Mouse (Mus musculus) spleen, postnatal 4 days (tissue): ENCODE results near the gene Des.

Experiments used
- DNase-seq, 2 experiments: peaks; one replicate each; pipeline ENCODE4 v3.0.0; 2022; ENCODE audit warnings: low spot score in 2 of 2

Des gene

DNA sequence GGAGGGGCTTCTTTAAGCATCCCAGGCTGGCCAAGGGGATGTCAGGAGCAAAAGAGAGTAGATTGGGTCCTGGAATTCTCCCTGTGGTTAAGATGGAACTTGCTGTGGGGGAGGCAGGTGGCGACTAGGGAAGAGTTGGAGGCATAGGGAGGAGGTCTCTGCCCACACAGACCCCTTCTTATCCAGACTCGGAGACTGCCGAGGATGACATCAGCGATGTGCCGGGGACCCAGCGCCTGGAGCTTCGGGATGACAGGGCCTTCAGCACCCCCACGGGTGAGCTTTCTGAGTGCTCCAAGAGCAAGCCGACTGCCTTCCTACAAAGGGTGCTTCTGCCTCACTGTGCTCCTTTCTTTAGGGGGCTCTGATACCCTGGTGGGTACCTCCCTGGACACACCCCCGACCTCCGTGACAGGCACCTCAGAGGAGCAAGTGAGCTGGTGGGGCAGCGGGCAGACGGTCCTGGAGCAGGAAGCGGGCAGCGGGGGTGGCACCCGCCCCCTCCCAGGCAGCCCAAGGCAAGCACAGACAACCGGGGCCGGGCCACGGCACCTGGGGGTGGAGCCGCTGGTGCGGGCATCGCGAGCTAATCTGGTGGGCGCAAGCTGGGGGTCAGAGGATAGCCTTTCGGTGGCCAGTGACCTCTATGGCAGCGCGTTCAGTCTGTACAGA is 24.5 kb downstream of the Des start:
- no peak for DNase-seq

GRCm38 (mm10) chr1:75385142-75385730 is 25.1 kb downstream of the Des start:
- DNase-seq, result no peak

DNA sequence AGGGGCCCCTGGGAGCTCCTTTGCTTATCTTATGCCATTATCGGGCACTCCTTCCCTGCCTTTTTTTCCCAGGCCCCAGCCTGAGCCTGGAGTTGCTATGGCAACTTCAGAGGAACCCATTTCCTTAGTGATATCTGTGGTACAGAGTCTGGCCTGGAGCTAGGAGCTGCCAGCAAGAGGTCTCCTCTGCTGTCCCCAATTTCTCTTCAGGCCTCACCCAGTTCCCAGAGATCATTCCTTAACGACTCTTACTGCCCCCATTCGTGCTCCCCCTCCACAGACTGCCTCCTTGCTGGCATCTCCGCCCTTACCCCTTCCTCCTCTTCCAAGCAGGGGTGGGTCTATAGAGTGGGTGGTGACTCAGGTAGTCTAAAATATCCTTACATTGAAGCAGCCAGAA is 26.0 kb downstream of the Des start:
- no peak for DNase-seq

DNA sequence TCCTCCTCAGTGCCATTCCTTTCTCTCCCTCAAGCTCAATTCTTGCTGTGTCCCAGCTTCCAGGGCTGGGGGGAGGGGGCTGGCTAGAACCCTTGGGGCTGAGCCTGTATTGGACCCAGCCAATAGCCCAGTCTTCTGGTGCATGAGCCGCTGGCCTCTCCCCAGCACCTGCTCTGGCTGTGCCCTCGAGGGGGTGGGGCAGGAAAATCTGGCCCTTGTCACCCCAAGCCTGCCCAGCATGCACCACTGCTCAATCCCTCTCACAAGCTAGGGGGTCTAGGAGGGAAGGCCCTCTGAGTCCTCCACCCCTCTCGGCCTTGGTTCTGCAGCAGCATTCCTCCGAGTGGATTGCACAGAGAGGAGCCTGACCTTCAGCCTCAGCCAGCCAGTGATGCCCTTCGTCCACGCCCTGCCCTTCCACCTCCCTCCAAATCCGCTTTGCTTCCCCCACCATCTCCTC is 27.4 kb downstream of the Des start:
- no peak for DNase-seq

- DNase-seq, result no peak
These were observed 28.1 kb downstream of the Des start for GRCm38 (mm10) chr1:75387929-75388897.

DNA sequence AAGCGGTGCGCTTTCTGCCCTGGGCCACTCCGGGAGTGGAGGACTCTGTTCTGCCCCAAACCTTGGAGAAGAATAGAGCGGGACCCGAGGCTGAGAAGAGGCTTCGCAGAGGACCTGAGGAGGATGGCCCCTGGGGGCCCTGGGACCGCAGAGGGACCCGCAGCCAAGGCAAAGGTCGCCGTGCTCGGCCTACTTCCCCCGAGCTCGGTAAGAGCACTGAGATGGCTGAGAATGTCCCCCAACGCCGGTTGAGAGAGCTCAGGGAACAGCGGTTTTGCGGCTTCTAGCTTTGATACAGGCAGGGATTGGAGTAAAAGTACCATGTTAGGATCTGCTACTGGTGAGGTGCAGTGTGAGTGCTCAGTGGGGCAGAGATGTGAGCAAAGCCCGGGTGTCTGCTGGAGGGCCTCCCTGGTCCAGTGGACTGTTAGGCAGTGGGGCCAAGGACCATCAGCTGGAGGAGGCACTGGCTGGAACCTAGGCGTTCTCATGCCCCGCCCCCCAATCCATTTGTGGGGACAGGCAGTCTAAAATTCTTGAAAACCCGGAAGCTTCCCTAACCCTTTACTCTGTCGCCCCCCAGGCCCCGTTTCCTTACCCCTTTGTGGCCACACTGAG is 28.9 kb downstream of the Des start:
- no peak for DNase-seq

DNA sequence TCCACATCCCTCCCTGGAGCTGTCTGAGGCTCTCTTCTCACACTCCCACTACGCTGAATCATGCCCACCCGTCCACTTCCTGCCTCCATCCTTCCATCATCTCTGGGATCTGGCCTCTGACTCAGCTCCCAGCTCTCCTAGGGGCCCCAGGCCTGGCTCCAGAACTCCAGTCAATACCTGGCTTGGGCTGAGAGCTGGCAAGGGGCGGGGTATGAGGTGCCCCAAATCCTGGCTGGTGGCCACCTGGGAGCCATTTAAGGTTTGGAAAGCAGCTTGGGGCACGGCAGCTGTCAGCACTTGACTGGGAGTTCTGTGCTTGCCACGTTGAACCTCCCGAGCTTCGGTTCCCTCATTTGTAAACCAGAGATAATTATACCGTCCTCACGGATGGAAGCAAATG is 33.0 kb downstream of the Des start:
- DNase-seq, result no peak

DNA sequence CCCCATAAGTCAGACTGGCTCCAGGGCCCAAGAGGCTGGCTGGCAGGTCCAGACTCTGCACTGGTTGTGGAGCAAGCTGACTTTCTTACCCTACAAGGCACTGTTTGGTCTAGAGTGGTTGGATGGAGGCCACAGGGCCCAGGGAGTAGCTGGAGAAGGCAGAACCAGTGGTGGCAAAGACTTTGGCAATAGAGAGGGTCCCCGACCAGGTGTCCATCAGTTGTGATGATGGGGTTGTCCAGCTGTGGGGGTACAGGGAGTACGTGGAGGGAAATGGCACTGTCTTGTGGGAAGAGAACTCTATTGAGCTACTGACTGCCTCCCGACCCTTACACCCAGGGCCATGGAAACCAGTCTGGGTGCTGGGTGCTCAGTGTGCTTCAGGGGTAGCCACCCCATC is 33.7 kb downstream of the Des start:
- DNase-seq, result no peak

DNA sequence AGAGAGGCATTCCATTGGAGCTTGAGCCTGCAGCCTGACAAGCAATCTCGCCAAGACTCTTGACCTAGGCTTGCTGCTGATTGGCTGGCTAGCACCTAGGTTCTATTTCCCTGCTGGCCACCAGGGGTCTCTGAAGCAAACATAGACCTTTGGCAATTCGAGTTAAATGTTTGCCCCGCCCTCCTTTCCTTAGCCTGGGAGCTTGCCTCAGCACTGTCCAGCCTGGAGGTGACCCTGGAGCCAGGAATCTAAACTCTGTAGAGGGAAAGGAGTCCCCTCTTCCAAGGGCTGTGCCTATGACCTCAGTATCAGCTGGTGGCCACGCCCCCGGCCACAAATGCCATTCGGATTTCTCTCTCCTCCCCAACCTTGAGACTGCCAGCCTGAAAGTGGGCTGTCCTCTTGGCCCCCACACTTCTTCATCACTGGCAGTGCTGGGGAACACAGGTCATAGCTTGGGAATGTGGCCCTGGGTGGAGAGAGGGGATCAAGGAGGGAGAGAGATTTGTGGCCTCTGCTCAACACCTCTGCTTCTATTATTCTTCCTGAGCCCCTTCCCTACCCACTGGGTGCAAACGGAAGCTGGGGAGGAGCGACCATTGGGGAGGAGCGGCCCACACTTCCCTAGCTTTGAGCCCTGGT is 38.8 kb downstream of the Des start:
- DNase-seq, result peak in 1 of 2 experiments; percentile 38

GRCm38 (mm10) chr1:75399755-75400492 is 39.8 kb downstream of the Des start:
- no peak for DNase-seq

GRCm38 (mm10) chr1:75400493-75401115 is 40.5 kb downstream of the Des start:
- DNase-seq, result no peak

DNA sequence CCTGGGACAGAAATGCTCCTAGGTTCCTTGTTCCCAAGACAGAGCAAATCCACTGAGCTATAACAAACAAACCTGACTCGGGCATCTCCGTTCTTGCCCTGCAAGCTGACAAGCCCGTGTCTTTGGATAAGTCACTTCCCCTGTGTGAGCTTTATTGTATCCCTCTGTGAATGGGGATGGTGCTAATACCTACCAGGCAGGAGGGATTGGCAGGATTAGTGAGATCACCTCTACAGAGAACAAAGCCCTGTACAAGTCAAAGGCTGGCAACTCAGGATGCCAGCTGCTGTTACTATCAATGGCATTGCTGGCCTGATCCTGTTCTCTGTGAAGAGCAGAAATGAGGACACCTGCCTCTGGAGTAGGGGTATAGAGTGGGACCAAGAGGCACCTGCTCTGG is 45.4 kb downstream of the Des start:
- no peak for DNase-seq

DNA sequence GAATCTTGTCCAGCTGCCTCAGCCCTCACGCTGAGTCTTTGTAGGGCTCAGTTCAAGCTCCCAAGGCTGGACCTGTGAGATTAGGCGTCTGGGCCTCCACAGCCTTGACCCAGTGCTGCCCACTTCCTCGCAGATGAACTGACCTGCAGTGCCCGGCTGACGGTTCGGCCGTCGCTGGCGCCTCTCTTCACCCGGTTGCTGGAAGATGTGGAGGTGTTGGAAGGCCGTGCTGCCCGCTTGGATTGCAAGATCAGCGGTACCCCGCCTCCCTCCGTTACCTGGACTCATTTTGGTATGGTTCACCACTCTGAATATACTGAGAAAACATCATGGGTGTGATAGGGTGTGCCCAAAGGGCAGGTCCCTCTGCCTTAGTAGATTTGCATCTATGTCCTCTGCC is 46.0 kb downstream of the Des start:
- DNase-seq, result peak in 1 of 2 experiments; percentile 57

GRCm38 (mm10) chr1:75407056-75407455 is 46.9 kb downstream of the Des start:
- DNase-seq, result no peak

- DNase-seq, result no peak
These were observed 48.1 kb downstream of the Des start for GRCm38 (mm10) chr1:75408210-75408609.

GRCm38 (mm10) chr1:75409950-75410349 is 49.8 kb downstream of the Des start:
- DNase-seq, result no peak

DNA sequence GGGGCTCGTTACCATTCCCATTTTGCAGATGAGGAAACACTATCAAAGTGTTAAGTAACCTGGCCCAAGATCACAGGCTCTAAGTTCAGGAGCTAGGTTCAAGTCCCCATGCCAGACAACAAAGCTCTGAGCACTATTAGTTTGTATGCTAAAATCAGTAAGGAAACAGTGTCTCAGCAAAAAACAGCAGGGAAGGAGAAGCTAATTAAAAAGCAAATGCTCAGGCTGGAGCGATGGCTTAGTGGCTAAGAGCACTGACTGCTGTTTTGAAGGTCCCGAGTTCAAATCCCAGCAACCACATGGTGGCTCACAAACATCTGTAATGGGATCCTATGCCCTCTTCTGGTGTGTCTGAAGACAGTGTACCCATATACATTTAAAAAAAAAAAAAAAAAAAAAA is 52.1 kb downstream of the Des start:
- no peak for DNase-seq

DNA sequence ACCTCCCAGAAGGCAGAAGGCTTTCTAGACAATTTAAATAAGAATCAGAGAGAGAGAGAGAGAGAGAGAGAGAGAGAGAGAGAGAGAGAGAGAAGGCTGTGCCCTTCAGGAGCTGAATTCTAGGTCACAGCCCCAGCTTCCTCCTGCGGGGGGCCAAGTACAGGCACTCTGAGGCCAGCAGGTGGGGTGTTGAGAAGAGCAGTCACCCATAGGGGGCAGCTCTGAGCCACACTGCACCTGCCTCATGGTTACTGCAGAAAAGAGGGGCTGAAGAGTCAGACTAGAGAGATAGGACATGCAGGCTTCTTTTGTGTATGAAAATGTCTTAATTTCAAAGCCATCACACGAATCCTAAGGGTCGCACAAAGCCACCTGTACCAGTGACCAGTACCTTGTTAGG is 53.6 kb downstream of the Des start:
- DNase-seq, result peak in 1 of 2 experiments; percentile 66
